Mouse (Mus musculus) spleen, adult 2 months (tissue): ENCODE measurements around the gene Ercc8. TPM values are rescaled to one million over a fixed set of nuclear protein-coding genes. Genes with fewer than 3 reads are reported as not detected.

ENCODE experiments used
- DNase-seq, 2 experiments: peaks; one replicate each; pipeline versions ENCODE4 v3.0.0 to v3.0.0-alpha.2; 2012 to 2021; ENCODE audit warnings: low spot score in 2 of 2, low read depth in 1 of 2
- H3K27ac ChIP-seq: fragments of 200-500 bp; 2 replicates; pipeline ENCODE4 v1.5.1; 2012; ENCODE audit warnings: low read length, inconsistent platforms; ENCODE audit not compliant: insufficient read depth
- H3K27me3 ChIP-seq: fragments of 200-500 bp; 2 replicates; pipeline ENCODE4 v1.6.1; 2012; ENCODE audit warnings: mild to moderate bottlenecking, moderate library complexity, low read length, inconsistent platforms; ENCODE audit not compliant: control insufficient read depth, insufficient read depth
- H3K36me3 ChIP-seq: fragments of 200-500 bp; 2 replicates; pipeline ENCODE4 v1.6.1; 2012; ENCODE audit warnings: mild to moderate bottlenecking, low read length, inconsistent platforms; ENCODE audit not compliant: control insufficient read depth, insufficient read depth
- H3K4me1 ChIP-seq: fragments of 200-500 bp; 2 replicates; pipeline ENCODE4 v1.6.1; 2011; ENCODE audit warnings: inconsistent platforms; ENCODE audit not compliant: control insufficient read depth, insufficient read depth, insufficient read length
- H3K4me3 ChIP-seq: fragments of 200-500 bp; 2 replicates; pipeline ENCODE4 v1.5.1; 2011; ENCODE audit warnings: mild to moderate bottlenecking, inconsistent platforms; ENCODE audit not compliant: insufficient read depth, insufficient read length; ENCODE audit errors: extremely low read depth
- CTCF ChIP-seq: fragments of 200-500 bp; IDR thresholded peaks from 2 replicates; pipeline ENCODE4 v1.5.1; 2011; ENCODE audit warnings: mild to moderate bottlenecking, inconsistent platforms; ENCODE audit not compliant: insufficient read depth, insufficient read length, insufficient replicate concordance; ENCODE audit errors: extremely low read depth
- POLR2A ChIP-seq: fragments of 200-500 bp; IDR thresholded peaks from 2 replicates; pipeline ENCODE4 v1.6.1; 2011; ENCODE audit warnings: low read depth, low read length, inconsistent platforms
- WGBS: fragments of 180-500 bp; shearing (Covaris S2); methylation state at CpG from one replicate; pipeline ENCODE4 v1.1.7; 2018; 5-methylcytosine and 5-hydroxymethylcytosine counted together
- polyA plus RNA-seq: library from polyadenylated mRNA; depleted of rRNA; stranded (reverse); fragments of >200 nt; gene quantifications from 2 replicates; pipeline ENCODE4 v1.2.3, GENCODE M21; 2012

Ercc8 gene
- polyA plus RNA-seq, 1 experiment, result 5.7 TPM

DNA sequence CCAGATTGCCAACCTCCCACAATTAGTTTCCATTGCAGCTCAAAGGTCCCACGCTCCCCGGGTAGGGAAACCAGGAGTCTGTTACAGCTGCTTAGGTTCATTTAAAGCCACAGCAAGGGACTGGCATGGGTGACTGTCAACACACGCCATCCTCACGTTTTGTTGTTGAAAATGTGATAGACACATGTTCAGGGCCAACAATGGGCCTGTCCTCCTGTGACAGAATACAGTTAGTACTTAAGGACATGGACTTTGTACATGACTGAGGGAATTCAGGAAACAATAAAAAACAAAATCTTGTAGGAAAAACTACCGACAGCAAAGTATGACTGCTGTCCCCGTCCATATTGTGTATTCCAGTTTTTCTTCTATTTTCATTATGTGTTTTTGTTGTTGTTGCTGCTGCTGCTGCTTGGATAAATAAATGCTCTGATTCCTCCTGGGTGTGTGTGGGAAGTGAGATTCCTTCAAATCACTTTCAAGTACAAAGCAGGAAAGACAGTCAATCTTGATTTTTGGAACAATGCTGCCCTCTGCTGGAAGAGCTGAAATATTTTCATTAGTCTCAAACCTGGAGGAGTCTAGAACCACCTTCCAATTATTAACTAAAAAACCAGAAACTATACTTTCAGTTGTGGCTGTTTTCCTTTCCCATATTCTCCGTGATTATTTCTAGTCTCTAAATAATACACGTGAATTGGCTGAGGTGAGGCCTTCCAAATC is 5.7 kb upstream of the Ercc8 start:
- peak in 1 of 2 experiments; percentile 44 for DNase-seq

DNA sequence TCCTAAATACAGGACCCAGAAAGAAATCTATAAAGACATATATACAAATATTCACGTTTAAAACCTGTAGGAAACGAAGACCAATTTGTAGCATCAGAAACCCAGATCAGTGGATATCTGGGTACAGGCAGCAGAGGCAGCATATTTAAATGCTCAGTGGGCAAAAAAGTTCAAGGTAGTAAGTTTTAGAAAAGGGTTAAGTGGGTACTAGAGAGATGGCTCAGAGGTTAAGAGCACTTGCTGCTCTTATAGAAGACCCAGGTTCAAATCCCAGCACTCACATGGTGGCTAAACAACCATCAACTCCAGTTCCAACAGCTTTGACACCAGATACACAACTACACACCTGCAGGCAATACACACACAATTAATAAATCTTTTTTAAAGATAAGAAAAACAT is 1.4 kb upstream of the Ercc8 start:
- WGBS, result 87% methylated on average over 2 of the region's 2 CpGs
- no peaks in the 10 kb centered on the region; the same call in 1 of the 2 replicates for H3K4me1 ChIP-seq
- H3K4me3 ChIP-seq, result no peak overlapping the region
- H3K27ac ChIP-seq, result no peak overlapping the region
- no peaks in the 10 kb centered on the region for H3K27me3 ChIP-seq
- DNase-seq, result no peak
- H3K36me3 ChIP-seq, result no peaks in the 10 kb centered on the region; the same call in 1 of the 2 replicates
- no peak for TF ChIP-seq CTCF
- no peak for TF ChIP-seq POLR2A

More for the DNA sequence above, 5.7 kb upstream of the Ercc8 start:
- Histone ChIP-seq H3K4me3 (no peak overlapping the region), H3K36me3 (no peaks in the 10 kb centered on the region), H3K27ac (no peak overlapping the region), H3K27me3 (no peaks in the 10 kb centered on the region), H3K4me1 (no peaks in the 10 kb centered on the region)
- 74% methylated on average over 8 of the region's 8 CpGs for WGBS
- TF ChIP-seq CTCF, result no peak
- TF ChIP-seq POLR2A, result no peak

DNA sequence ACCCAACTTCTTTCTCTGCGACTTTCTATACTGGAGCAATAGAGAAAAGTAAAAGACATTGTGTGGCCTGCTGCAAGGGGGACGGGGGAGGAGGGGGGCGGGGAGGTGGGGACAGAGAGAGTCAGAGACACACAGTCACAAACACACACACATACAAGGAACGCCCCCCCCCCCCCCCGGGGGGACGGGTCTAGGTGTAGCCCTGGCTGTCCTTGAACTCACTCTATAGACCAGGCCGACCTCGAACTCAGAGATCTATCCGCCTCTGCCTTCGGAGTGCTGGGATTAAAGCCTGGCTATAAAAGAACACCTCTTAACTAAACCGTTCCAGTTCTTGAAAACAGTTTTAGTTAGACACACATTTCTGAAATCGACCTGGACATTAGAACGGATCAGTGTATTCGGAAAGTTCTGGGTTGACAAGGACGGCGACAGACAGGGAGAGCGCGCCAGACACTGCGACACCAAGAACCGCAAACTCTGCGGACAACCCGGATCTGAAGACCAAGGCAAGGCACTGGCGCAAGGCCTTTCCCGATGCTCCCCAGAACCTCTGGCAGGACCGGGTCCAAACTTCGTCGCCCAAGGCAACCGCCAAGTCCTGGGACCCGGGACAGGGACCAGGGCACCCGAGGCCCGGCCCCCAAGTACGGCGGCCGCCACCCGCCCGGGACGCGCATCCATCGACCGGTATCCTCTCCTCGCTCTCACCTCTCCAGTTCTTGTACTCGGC is 633 bp upstream of the Ercc8 start:
- Histone ChIP-seq H3K4me3 (peak overlapping the region; percentile 84), H3K36me3 (no peaks in the 10 kb centered on the region; the same call in 1 of the 2 replicates), H3K27me3 (no peaks in the 10 kb centered on the region), H3K4me1 (no peaks in the 10 kb centered on the region; the same call in 1 of the 2 replicates), H3K27ac (no peak overlapping the region)
- TF ChIP-seq CTCF, result no peak
- no peak for DNase-seq
- 5% methylated on average over 41 of the region's 42 CpGs for WGBS

DNA sequence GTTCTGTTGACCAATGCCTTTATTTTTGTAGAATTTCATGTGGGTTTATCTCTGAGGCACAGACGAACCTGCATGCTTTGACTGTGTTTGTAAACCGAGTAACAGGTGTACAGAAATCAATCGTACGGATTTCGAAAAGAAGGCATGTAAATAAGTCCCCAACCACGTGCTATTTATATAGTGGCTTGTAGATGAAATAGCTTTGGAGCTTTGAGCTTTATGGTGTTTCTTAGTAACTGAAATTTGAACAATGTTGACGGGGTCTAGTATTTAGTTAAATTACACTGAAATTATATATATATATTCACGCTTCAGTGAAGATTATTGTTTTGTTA is 677 bp downstream of the Ercc8 start:
- H3K36me3 ChIP-seq, result no peaks in the 10 kb centered on the region; the same call in 1 of the 2 replicates
- H3K27me3 ChIP-seq, result no peaks in the 10 kb centered on the region
- TF ChIP-seq CTCF, result no peak
- no peak for TF ChIP-seq POLR2A
- H3K4me3 ChIP-seq, result peak overlapping the region; percentile 84
- DNase-seq, result no peak
- no peaks in the 10 kb centered on the region; the same call in 1 of the 2 replicates for H3K4me1 ChIP-seq
- no peak overlapping the region for H3K27ac ChIP-seq
- 10% methylated on average over 8 of the region's 8 CpGs for WGBS

DNA sequence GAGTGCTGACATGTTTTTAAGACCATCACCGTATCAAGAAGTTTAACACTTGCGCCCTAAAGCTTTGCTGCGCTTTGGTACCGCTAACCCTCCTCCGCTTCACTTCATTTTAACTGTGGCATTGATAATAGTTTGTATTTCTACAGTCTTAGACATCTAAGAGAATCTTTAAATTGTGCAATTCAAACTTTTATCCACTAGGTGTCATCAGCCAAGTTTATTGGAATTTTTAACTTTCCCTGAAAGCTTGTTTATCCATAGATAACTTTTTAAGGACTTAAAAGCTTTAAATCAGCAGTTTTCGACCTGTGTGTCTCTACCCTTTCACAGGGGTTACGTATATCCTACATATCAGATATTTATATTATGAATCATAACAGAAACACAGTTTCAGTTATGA is 1.4 kb downstream of the Ercc8 start:
- Histone ChIP-seq H3K27ac (no peak overlapping the region), H3K4me1 (no peaks in the 10 kb centered on the region; the same call in 1 of the 2 replicates), H3K36me3 (no peaks in the 10 kb centered on the region; the same call in 1 of the 2 replicates), H3K27me3 (no peaks in the 10 kb centered on the region), H3K4me3 (no peak overlapping the region)
- 67% methylated on average over 7 of the region's 7 CpGs for WGBS
- TF ChIP-seq CTCF (no peak), POLR2A (no peak)
- no peak for DNase-seq

DNA sequence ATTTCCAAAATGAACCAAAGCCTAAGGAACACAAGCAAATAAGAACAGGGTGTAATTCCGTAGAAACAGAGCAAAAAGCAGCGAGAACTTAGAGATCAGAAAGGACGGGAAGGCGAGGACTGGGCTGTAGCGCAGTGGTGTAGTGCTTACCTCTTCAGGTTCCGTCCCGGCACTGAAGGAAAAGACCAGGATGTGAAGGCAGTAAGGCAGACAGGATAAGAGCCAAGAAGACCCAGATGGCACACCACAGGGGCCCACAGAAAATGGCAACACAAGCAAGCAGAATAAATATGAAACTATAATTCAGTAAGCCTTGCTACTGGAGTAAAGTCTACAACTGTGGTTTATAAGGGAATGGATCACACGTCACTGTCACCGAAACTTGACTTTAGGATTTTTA is 5.4 kb downstream of the Ercc8 start:
- H3K4me1 ChIP-seq, result no peaks in the 10 kb centered on the region; the same call in 1 of the 2 replicates
- no peak overlapping the region for H3K4me3 ChIP-seq
- WGBS, result 96% methylated on average over 9 of the region's 9 CpGs
- H3K27me3 ChIP-seq, result no peaks in the 10 kb centered on the region
- H3K36me3 ChIP-seq, result no peaks in the 10 kb centered on the region; the same call in 1 of the 2 replicates
- no peak overlapping the region for H3K27ac ChIP-seq
- no peak for DNase-seq
- TF ChIP-seq POLR2A (no peak), CTCF (no peak)
